Mouse (Mus musculus) mouse embryonic stem cell (cell line): ENCODE measurements around the gene Zbtb48.
"Not testable (repeated sequence)": the region's sequence is repeated elsewhere in the genome, so short reads cannot be mapped to it uniquely, and the experiment has no call there.

Experiments used
- in situ Hi-C, 2 experiments: fragments of 300-500 bp; cut with MboI; formaldehyde crosslinking; loops; 1 replicate in 1 of 2; 3 replicates in 1 of 2; pipeline ENCODE4 v1.14.3; 2019 to 2020; ENCODE audit warnings: low sequenced_read_pairs in 2 of 2, low pct_unique_long_range_greater_than_20kb in 1 of 2, mixed read lengths in 1 of 2; ENCODE audit not compliant: unreplicated experiment in 1 of 2

Zbtb48 gene

GRCm38 (mm10) chr4:152036464-152036863 lies 9.0 kb upstream of the Zbtb48 start:
- in situ Hi-C loops, result not testable (repeated sequence)

DNA sequence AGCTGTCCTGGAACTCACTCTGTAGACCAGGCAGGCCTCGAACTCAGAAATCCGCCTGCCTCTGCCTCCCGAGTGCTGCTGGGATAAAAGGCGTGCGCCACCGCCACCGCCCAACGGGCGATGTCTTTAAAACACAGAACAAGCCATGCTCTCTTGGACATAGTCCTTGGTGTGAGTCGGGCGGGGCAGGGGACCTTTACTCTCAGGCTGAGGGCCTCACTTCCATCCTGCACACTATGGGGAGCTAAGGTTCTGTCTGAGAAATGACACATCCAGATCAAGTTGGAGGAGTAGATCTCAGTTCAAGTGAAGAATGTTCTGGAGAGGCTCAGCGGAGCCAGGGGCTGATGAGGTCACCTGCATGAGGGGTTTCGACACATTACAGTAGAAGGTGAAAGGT lies 5.5 kb upstream of the Zbtb48 start:
- in situ Hi-C loops, result no loop called here

DNA sequence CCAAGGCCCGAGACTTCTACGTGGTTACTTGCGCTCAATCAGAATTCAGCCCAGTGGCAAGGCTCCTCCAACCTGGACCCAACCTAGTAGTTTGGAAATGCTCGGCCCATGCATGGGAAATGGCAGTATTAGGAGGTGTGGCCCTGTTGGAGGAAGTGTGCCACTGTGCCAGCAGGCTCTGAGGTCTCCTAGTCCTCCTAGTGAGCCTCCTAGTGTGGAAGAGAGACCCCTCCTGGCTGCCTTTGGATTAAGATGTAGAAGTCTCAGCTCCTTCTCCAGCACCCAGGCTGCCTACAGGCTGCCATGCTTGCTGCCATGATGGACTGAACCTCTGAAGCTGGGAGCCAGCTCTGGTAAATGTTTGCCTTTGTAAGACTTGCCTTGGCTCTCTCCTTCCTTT lies 2.5 kb upstream of the Zbtb48 start:
- in situ Hi-C loops, result no loop called here

DNA sequence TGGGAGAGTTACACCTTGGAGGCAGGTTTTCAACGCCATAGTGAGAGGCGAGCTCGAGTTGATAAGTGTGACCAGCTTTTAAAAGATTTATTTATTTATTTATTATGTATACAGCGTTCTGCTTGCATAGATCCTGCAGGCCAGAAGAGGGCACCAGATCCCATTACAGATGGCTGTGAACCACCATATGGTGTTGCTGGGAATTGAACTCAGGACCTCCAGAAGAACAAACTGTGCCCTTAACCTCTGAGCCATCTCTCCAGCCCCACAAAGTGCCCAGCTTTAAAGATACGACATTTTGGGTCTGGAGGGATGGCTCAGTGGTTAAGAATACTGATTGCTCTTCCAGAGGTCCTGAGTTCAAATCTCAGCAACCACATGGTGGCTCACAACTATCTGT lies 1.6 kb upstream of the Zbtb48 start:
- in situ Hi-C loops, result no loop called here

- in situ Hi-C loops, result no loop called here
Observed at GRCm38 (mm10) chr4:152028456-152028855, 985 bp upstream of the Zbtb48 start.

DNA sequence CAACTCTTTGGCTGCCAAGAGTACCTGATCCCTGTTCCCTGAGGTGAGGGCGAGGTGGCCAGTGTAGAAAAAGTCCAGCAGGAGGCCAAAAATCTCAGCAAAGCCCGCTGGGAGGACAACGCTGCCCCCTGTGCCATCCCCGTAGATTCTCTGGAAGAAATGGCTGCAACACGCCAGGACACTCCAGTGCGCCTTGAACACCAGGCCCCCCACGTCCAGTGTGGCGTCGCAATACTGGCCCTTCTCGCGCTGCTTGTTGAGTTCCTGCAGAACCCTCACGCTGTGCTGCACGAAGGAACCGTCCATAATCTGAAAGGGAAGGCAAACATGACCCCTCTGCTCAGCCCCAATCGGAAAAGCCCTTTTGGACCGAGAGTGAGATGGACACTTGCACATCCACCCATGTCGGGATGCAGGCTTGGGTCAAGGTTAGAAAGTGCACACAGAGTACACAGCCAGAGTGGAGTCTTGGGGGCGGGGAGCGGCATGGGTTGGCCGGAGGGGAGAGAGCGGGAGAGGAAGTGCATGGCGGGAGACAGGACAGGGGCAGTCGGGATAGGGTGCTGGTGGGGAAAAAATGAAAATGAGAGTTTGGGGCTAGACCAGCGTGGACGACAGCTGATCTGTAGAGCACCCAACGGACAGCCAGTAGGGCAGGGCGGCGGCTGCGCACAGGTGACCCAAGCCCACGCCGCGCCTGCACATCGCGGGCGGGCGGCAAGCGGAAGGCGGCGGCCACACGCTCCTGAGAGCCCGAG lies 541 bp downstream of the Zbtb48 start:
- in situ Hi-C loops, result no loop called here

GRCm38 (mm10) chr4:152024525-152024924 lies 2.9 kb downstream of the Zbtb48 start:
- in situ Hi-C loops, result no loop called here

DNA sequence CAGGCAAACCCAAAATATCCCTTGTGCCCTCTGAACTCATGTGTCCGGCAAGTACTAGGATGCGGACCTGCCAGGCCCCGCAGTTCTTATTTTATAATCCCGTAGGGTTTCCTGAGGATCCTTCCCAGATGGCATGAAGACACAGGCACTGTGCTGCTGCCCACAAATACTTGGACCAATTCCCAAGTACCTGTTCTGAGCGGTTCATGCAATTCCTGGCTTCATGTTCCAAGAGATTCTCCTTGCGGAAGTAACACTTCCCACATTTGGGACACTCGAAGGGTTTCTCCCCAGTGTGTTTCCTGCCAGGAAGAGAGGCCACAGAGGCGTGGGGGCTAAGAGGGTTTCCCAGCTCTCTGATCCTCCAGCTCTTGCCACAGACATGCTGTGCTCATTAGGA lies 5.0 kb downstream of the Zbtb48 start:
- in situ Hi-C loops, result no loop called here

DNA sequence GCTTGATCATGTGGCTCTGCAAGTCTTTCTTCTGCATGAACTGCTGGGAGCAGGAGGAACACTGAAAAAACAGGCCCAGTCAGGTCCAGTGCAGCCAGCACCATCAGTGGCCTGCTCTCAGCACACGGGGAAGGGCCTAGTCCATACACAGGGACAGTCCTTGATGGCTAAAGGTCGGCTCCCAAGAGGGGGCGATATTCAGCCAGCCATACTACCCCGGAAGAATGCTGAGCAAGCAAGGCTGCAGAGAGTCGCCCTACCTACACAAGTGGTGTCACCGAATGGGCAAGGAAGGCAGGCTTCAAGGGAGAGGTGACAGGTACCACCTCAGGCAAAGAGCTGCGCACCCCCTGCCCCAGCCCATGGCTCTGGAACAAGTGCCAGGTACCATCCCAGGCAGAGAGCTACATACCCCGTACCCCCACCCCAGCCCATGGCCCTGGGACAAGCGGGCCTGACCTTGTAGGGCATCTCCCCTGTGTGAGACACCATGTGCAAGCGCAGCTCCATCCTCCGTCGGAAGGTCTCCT lies 5.8 kb downstream of the Zbtb48 start:
- in situ Hi-C loops, result no loop called here

GRCm38 (mm10) chr4:152020024-152020423 lies 7.4 kb downstream of the Zbtb48 start:
- in situ Hi-C loops, result no loop called here

DNA sequence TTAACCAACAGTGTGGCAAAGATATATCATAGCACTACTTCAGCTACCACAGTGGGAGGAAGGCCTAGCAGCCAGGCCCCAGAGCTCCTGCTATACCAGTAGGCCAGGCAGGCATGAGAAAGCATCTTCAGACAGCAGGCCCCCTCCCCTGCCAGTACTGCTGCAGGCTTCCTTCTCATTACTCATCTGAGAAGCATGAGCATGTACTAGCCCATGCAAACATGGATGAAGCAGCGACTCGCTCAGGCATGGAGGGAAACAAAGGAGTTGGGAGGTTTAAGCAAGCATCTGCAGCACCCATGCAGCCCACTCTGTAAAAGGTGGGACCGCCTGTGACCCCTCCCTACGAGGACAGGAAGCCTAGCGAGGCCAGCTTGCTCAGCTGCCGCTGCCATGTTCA lies 8.4 kb downstream of the Zbtb48 start:
- in situ Hi-C loops, result no loop called here

DNA sequence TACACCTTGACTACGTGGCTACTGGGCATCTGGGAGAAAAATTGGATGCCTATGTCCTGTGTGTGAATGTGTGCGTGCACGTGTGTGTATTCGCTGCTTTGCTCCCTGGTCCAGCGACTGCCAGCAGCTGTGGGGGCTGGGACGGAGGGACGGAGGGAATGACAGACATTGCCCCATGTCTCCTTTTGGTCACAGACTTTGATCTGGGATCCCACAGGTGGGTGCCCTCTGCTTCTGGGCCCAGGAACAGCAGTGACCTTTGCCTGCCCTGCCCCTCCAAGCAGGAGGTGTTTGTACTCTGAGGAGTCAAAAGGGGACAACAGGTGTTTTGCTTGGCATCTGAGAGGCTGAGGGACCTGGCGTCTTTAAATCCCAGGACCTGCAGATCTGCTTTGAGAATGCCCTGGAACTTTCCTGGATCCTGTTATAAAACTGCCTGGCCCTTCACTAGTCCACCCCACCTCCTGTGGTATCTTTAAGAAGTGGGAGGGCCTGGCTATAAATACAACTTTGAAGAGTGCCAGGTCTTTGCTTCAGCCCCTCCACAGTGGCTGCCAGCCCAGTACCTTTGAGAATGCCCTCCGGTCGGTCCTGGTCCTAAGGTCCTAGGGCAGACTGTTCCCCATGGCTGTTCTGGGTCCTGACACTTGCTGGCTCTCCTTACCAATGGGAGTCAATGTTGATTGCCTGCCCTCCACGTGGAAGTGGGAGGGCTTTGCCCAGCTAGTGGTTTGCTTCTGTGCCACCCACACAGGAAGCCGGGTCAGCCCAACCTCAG lies 14.2 kb downstream of the Zbtb48 start:
- in situ Hi-C loops, result no loop called here

DNA sequence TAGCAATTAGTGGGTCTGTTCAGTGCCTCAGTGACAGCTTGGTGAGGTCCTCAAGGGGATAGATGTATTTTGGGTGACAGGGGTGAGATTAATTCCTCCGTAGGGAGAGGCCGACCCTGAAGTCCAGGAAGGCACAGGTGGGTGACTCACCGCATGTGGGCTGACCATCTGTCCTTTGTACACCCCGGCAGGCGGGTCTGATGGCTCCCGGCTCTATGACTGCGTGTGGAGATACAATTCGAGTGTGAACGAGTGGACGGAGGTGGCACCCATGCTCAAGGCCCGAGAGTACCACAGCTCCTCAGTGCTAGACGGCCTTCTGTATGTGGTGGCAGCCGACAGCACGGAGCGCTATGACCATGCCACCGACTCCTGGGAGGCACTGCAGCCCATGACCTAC lies 15.4 kb downstream of the Zbtb48 start:
- in situ Hi-C loops, result no loop called here

GRCm38 (mm10) chr4:152011171-152011760 lies 16.2 kb downstream of the Zbtb48 start:
- in situ Hi-C loops, result no loop called here

DNA sequence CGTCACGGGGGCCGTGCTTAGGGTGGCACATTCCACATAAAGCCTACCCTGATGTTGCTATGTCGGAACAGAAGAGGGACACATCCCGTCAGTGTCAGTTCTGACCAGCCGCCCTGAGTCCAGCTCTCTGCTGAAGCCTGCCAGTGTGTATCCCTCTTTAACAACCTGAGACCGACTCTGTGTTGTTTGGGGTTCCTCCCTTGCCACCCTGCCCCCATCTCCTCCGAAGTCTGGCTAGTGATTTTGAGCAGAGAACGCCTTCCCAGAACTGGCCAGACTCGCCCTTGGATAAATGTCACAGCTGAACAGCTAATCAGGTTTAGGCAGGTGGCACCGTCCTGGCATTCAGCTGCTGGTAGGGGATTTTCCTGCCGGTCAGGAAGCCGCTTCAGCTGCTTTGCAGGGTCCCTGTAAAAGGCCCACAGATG lies 16.8 kb downstream of the Zbtb48 start:
- in situ Hi-C loops, result no loop called here

DNA sequence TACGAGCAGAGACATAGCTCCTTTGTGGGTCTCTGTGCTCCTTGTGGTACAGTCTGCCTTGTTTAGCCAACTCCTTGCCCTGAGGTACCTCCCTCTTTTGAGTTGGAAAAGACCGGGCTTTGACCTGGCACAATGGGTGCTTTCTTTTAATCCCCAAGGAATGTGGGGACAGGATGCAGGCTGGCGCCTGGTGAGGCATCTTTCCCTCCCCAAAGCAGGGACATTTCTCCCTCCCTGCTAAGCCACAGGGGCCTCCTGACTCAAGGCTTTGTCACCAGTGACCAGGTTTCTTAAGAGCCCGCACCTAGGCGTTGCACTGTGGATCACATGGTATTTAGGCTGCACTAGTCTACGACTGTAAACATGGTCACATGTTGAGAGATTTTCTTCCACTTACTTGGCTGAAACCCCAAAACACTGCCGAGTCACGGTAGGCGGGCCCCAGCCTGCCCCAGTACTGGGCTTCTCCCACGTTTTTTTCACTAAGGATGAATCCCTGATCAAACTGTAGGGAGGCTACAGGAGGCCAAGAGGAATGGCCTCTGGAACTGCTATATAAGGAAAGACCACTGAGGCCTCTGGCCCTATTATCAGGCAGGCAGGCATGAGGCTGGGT lies 17.3 kb downstream of the Zbtb48 start:
- in situ Hi-C loops, result no loop called here

GRCm38 (mm10) chr4:152009076-152010051 lies 18.1 kb downstream of the Zbtb48 start:
- in situ Hi-C loops, result no loop called here

GRCm38 (mm10) chr4:152008622-152009075 lies 18.8 kb downstream of the Zbtb48 start, which contains the start of gene Klhl21:
Gene Klhl21 (plus strand): TSS chr4:152008803.
- in situ Hi-C loops, result no loop called here
